Mouse (Mus musculus) testis, adult 2 months (tissue): ENCODE results near the gene Lactb. TPM values are rescaled to one million over a fixed set of nuclear protein-coding genes. Genes with fewer than 3 reads are reported as not detected.

Source experiments
- H3K27ac ChIP-seq: fragments of 200-500 bp; 2 replicates; pipeline ENCODE4 v1.5.1; 2012; ENCODE audit warnings: low read depth, low read length; ENCODE audit not compliant: control insufficient read depth, insufficient read depth
- H3K27me3 ChIP-seq: fragments of 200-500 bp; 2 replicates; pipeline ENCODE4 v1.6.1; 2012; ENCODE audit warnings: mild to moderate bottlenecking, low read length, moderate library complexity; ENCODE audit not compliant: control insufficient read depth, insufficient read depth
- H3K36me3 ChIP-seq: fragments of 200-500 bp; 2 replicates; pipeline ENCODE4 v1.6.1; 2012; ENCODE audit warnings: mild to moderate bottlenecking, low read length; ENCODE audit not compliant: control insufficient read depth, insufficient read depth
- H3K4me1 ChIP-seq: fragments of 200-500 bp; 2 replicates; pipeline ENCODE4 v1.6.1; 2012; ENCODE audit warnings: low read length; ENCODE audit not compliant: control insufficient read depth, insufficient read depth
- H3K4me3 ChIP-seq: fragments of 200-500 bp; 2 replicates; pipeline ENCODE4 v1.5.1; 2012; ENCODE audit warnings: low read depth, mild to moderate bottlenecking, low read length, moderate library complexity, mixed read lengths; ENCODE audit not compliant: control insufficient read depth
- CTCF ChIP-seq: fragments of 200-500 bp; IDR thresholded peaks from 2 replicates; pipeline ENCODE4 v1.5.1; 2012; ENCODE audit warnings: low read depth, mild to moderate bottlenecking, inconsistent platforms, low read length, moderate library complexity; ENCODE audit not compliant: control insufficient read depth, insufficient read depth, insufficient replicate concordance
- POLR2A ChIP-seq: fragments of 200-500 bp; IDR thresholded peaks from 2 replicates; pipeline ENCODE4 v1.6.1; 2012; ENCODE audit warnings: low read depth, mild to moderate bottlenecking, inconsistent platforms, low read length, moderate library complexity; ENCODE audit not compliant: control insufficient read depth
- polyA plus RNA-seq: library from polyadenylated mRNA; depleted of rRNA; stranded (reverse); fragments of >200 nt; gene quantifications from 2 replicates; pipeline ENCODE4 v1.2.3, GENCODE M21; 2012

The Lactb gene
- polyA plus RNA-seq, 1 experiment: 5.2 TPM

DNA sequence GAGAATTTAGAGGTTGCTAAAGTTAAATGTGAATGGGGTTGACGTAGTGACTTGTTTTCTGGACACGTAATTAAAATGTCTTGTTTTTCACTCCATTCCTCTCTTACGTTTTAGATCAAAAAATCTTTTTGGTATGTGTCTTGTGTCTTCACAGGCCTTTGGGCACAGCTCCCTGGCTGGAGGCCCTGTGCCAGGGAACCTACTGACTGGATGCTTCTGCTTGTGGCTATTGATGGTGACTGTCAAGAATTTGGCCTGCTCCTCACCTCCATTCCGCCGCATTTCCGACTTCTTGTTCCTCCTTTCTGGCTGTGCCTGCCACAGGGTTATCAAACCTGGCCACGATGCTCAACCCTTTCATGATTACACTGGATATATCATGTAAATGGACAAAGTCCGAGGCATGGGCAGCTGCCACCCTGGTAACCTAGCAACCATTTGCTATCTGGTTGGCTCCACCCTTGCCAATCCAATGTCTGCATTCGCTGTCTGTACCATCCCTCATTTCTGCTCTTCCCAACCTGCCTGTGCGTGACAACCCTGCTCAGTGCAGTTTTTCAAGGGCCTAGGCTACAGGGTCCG is 30.0 kb upstream of the Lactb start:
- TF ChIP-seq POLR2A: no peak
- TF ChIP-seq CTCF: no peak
- H3K4me3 ChIP-seq: no peak overlapping the region
- H3K27ac ChIP-seq: no peak overlapping the region
- H3K27me3 ChIP-seq: no peaks in the 10 kb centered on the region
- no peaks in the 10 kb centered on the region for H3K4me1 ChIP-seq
- no peaks in the 10 kb centered on the region for H3K36me3 ChIP-seq

- H3K27me3 ChIP-seq: no peaks in the 10 kb centered on the region
- H3K4me3 ChIP-seq: no peak overlapping the region
- H3K36me3 ChIP-seq: no peaks in the 10 kb centered on the region
- TF ChIP-seq CTCF (no peak), POLR2A (no peak)
- no peaks in the 10 kb centered on the region for H3K4me1 ChIP-seq
- no peak overlapping the region for H3K27ac ChIP-seq
These were observed 28.4 kb upstream of the Lactb start for GRCm38 (mm10) chr9:67003656-67004055.

DNA sequence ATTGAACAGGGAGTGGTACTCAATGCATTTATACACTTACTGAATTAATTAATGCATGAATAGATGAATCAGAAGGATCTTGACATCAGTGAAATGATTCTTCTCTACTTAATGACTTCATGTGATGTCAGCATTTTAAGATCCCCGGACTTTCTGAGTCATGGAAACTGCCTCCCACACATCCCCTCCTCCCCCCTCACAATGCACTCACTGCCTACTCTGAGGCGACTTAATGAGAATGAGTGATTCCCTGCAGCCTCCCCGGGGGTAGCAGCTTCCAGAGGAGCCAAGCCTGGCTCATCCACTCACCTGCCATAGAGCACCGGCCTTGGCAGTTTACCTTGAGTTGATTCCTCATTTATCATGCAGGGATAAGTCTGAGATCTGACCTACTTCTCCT is 27.9 kb upstream of the Lactb start:
- no peak overlapping the region for H3K4me3 ChIP-seq
- no peaks in the 10 kb centered on the region for H3K27me3 ChIP-seq
- TF ChIP-seq POLR2A (no peak), CTCF (no peak)
- H3K36me3 ChIP-seq: no peaks in the 10 kb centered on the region
- no peaks in the 10 kb centered on the region for H3K4me1 ChIP-seq
- no peak overlapping the region for H3K27ac ChIP-seq

DNA sequence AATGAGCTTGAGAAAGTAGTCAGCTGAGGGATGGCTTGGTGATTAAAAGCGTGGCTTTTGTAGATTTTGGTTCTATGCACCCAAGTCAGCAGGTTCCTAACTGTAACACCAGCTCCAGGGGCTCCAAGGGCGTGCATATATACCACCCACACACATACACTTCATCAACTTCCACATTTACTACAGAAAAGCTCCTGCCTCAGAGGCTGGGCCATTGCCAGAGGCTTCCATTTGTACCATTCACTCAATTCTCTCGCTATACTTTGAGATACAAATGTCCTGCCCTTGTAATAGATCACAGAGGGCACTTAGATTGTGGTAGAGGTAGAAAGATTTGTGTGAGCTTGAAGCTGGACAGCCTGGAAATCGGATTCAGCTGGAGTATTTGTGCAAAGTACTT is 26.2 kb upstream of the Lactb start:
- TF ChIP-seq CTCF (no peak), POLR2A (no peak)
- no peaks in the 10 kb centered on the region for H3K36me3 ChIP-seq
- no peaks in the 10 kb centered on the region for H3K27me3 ChIP-seq
- no peaks in the 10 kb centered on the region for H3K4me1 ChIP-seq
- no peak overlapping the region for H3K27ac ChIP-seq
- H3K4me3 ChIP-seq: no peak overlapping the region

DNA sequence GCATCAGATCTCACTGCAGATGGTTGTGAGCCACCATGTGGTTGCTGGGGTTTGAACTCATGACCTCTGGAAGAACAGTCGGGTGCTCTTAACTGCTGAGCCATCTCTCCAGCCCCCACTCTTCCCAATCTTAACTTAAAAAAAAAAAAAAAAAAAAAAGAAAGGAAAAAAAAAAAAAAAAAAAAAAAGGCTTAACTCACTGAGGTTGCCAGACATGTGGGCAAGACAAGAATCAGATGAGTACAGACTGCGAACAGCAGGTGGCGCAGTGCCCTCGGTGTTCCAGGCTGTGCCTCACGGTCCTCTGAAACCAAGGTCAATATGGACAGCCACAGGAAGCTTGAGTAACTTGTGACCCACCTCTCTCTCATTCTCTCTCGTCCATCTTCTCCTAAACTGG is 25.8 kb upstream of the Lactb start:
- no peaks in the 10 kb centered on the region for H3K27me3 ChIP-seq
- TF ChIP-seq CTCF: peak; percentile 83; the same call in 1 of the 2 replicates
- no peak for TF ChIP-seq POLR2A
- no peaks in the 10 kb centered on the region for H3K4me1 ChIP-seq
- no peak overlapping the region for H3K4me3 ChIP-seq
- no peak overlapping the region for H3K27ac ChIP-seq
- no peaks in the 10 kb centered on the region for H3K36me3 ChIP-seq

- TF ChIP-seq CTCF (no peak), POLR2A (no peak)
- Histone ChIP-seq H3K36me3 (no peaks in the 10 kb centered on the region), H3K4me1 (no peaks in the 10 kb centered on the region), H3K27ac (no peak overlapping the region), H3K4me3 (no peak overlapping the region), H3K27me3 (no peaks in the 10 kb centered on the region)
These were observed 24.4 kb upstream of the Lactb start for GRCm38 (mm10) chr9:66999698-67000097.

- no peak overlapping the region for H3K27ac ChIP-seq
- H3K36me3 ChIP-seq: no peaks in the 10 kb centered on the region
- TF ChIP-seq POLR2A: no peak
- no peak for TF ChIP-seq CTCF
- no peaks in the 10 kb centered on the region for H3K4me1 ChIP-seq
- H3K4me3 ChIP-seq: no peak overlapping the region
- no peaks in the 10 kb centered on the region for H3K27me3 ChIP-seq
These were observed 16.6 kb upstream of the Lactb start for GRCm38 (mm10) chr9:66991750-66992410.
